Mouse (Mus musculus): Measurements from ENCODE around the gene Msi2.

Msi2 gene

GRCm38 (mm10) chr11:88592099-88592498 lies 126.2 kb downstream of the Msi2 start:
- peak; percentile 39 for DNase-seq (ENCODE audit: low spot score)

GRCm38 (mm10) chr11:88590647-88591046 lies 127.7 kb downstream of the Msi2 start:
- DNase-seq (ENCODE audit: low spot score), result no peak

GRCm38 (mm10) chr11:88589641-88590040 lies 128.7 kb downstream of the Msi2 start:
- no peak for DNase-seq (ENCODE audit: low spot score)

GRCm38 (mm10) chr11:88588688-88589210 lies 129.6 kb downstream of the Msi2 start:
- peak; percentile 20 for DNase-seq (ENCODE audit: low spot score)

- no peak for DNase-seq (ENCODE audit: low spot score)
Observed at GRCm38 (mm10) chr11:88587710-88588109, 130.6 kb downstream of the Msi2 start.

GRCm38 (mm10) chr11:88585880-88586279 lies 132.4 kb downstream of the Msi2 start:
- DNase-seq (ENCODE audit: low spot score), result no peak

GRCm38 (mm10) chr11:88585171-88585632 lies 133.1 kb downstream of the Msi2 start:
- peak; percentile 43 for DNase-seq (ENCODE audit: low spot score)

GRCm38 (mm10) chr11:88583866-88584265 lies 134.4 kb downstream of the Msi2 start:
- DNase-seq (ENCODE audit: low spot score), result no peak

- peak; percentile 22 for DNase-seq (ENCODE audit: low spot score)
Observed at GRCm38 (mm10) chr11:88583259-88583833, 135.0 kb downstream of the Msi2 start.

- no peak for DNase-seq (ENCODE audit: low spot score)
Observed at GRCm38 (mm10) chr11:88582781-88583180, 135.5 kb downstream of the Msi2 start.

- DNase-seq (ENCODE audit: low spot score), result no peak
Observed at GRCm38 (mm10) chr11:88582021-88582707, 136.1 kb downstream of the Msi2 start.

GRCm38 (mm10) chr11:88581375-88581774 lies 136.9 kb downstream of the Msi2 start:
- DNase-seq (ENCODE audit: low spot score), result no peak

- DNase-seq (ENCODE audit: low spot score), result no peak
Observed at GRCm38 (mm10) chr11:88578700-88579099, 139.6 kb downstream of the Msi2 start.

GRCm38 (mm10) chr11:88577076-88577475 lies 141.2 kb downstream of the Msi2 start:
- DNase-seq (ENCODE audit: low spot score), result no peak

- no peak for DNase-seq (ENCODE audit: low spot score)
Observed at GRCm38 (mm10) chr11:88576233-88576998, 141.9 kb downstream of the Msi2 start.

GRCm38 (mm10) chr11:88574575-88575360 lies 143.5 kb downstream of the Msi2 start:
- no peak for DNase-seq (ENCODE audit: low spot score)

- DNase-seq (ENCODE audit: low spot score), result no peak
Observed at GRCm38 (mm10) chr11:88573013-88573412, 145.3 kb downstream of the Msi2 start.

GRCm38 (mm10) chr11:88572461-88572860 lies 145.9 kb downstream of the Msi2 start:
- DNase-seq (ENCODE audit: low spot score), result no peak

- DNase-seq (ENCODE audit: low spot score), result no peak
Observed at GRCm38 (mm10) chr11:88570715-88571202, 147.6 kb downstream of the Msi2 start.

- no peak for DNase-seq (ENCODE audit: low spot score)
Observed at GRCm38 (mm10) chr11:88566613-88567606, 151.4 kb downstream of the Msi2 start.

Data from layer of hippocampus, adult 11-12 months (tissue).